Mouse (Mus musculus): ENCODE results near the gene Ppp1cc.
A peak's percentile ranks its signal among the peaks of the same experiment; 100 is the strongest.

Gene Ppp1cc

DNA sequence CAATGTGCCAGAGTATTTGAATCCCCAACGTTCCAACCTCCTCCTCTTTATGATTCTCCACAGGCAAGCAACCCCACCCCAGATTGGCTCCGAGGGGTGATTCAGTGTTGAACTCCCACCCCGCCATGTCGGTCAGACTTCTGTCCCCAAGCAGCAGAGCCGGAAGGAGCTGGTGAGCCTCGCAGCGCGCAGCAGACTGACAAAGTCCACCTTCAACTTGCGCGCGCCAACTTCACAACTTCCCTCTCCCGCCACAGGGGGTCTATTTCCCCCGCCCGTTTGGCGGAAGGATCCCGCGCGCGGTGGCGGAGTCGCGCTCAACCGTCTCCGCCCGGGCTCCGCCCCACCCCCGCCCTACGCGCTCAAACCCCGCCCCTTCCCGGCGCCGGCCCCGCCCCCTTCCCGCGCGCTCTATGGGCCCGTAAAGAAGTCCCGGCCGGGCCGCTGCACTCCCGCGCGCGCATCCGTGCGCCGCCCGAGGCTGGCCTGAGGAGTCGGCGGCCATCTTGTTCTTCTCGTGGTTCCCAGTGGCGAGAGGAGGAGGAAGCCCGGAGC is at the start of gene Ppp1cc:
TSS of gene Ppp1cc (plus strand) at position 452 of the 555 bp plus-strand sequence.
- peak; percentile 87 for DNase-seq (ENCODE audit: low read depth, low spot score)

- no peak for DNase-seq (ENCODE audit: low read depth, low spot score)
These were observed 48.6 kb upstream of the Ppp1cc start for GRCm38 (mm10) chr5:122109325-122110060.

DNA sequence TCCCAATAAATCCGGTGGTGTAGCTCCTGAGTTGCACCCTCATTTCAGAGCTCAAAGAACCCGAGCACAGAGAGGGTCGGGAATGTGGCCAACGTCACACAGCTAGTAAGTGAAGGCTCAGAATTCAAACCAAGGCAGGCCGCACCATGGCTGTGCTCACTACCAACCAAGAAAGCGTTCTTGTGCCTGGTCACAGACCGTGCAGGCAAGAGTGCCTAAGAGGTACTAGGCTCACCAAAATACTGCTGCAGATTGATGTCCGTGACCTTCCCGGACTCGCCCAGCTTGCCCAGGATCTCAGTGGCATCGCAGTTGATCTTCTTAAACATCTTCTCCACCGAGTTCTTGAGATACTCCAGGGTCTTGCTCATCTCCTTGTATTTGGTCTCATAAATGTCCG is 47.5 kb upstream of the Ppp1cc start:
- DNase-seq (ENCODE audit: low read depth, low spot score) = no peak

DNA sequence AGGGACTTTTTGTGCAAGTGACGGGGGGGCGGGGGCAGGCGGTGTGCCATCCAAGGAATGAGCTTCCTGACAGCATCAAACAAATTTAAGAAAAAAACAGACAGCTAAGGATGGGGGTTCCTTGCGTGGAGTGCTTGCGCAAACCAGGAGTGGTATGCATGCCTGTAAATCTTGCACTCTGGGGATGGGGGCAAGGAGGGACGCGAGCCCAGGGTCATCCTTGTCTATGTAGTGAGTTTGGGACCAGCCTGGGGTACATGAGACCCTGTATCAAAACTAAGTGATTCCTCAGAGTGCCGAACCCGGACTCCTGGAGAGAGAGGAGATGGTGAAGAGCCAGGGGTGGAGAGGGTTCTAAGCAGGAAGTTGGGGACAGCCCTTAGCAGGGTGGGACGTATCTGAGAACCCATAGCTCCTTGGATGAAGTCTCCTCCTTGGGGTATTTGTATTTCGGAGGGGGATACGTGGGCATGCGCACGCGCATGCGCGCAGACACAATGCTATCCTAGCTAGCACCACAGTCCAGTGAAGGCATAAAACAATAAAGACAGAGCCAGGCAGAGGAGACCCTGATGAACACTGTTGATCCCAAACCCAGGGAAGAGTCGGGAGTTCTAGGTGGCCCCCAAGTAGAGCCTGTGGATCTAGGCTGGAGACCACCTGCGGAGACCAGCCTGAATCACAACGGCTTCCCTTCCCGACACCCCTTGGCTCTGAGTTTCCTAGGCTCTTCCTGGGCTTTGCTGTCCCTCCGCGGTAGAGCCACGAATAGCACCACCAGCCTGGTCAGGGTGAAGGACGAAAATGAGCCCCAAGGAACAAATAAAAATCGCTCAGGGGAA is 46.8 kb upstream of the Ppp1cc start:
- no peak for DNase-seq (ENCODE audit: low read depth, low spot score)

- no peak for DNase-seq (ENCODE audit: low read depth, low spot score)
These were observed 46.2 kb upstream of the Ppp1cc start for GRCm38 (mm10) chr5:122111933-122112248.

DNA sequence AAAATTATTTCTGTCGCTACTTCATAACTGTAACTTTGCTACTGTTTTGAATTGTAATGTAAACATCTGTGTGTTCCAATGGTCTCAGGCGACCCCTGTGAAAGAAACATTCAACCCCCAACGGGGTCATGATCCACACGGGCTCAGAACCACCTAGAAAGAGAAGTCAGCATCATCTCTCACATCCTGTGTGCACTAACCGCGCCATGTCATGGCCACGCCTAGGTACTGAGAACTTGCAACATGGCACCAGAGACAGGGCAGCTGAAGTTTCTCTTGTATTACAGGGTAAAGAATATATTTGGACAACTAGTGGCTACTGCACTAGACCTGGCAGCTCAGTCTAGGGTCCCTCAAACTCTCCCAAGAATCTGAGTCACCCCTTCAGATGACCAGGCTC is 44.6 kb upstream of the Ppp1cc start:
- no peak for DNase-seq (ENCODE audit: low read depth, low spot score)

DNA sequence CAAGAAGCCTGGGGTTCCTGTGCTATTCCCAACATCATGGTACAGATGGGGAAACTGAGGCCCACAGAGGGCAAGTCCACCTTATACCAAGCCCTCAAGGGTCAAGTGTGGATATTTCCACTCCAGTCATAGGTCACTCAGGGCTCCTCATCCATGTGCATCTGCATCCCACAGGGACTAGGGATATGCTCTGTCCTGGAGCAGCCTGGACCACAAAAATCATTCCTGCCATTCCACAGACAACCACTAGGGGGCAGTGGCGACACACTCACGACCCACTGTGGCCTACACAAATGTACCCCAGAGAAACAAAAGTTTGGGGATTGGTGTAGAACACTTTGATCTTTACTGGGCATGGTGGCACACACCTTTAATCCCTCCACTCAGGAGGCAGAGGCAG is 43.9 kb upstream of the Ppp1cc start:
- no peak for DNase-seq (ENCODE audit: low read depth, low spot score)

- DNase-seq (ENCODE audit: low read depth, low spot score) = no peak
These were observed 42.8 kb upstream of the Ppp1cc start for GRCm38 (mm10) chr5:122115266-122115763.

- no peak for DNase-seq (ENCODE audit: low read depth, low spot score)
These were observed 41.8 kb upstream of the Ppp1cc start for GRCm38 (mm10) chr5:122116243-122116642.

DNA sequence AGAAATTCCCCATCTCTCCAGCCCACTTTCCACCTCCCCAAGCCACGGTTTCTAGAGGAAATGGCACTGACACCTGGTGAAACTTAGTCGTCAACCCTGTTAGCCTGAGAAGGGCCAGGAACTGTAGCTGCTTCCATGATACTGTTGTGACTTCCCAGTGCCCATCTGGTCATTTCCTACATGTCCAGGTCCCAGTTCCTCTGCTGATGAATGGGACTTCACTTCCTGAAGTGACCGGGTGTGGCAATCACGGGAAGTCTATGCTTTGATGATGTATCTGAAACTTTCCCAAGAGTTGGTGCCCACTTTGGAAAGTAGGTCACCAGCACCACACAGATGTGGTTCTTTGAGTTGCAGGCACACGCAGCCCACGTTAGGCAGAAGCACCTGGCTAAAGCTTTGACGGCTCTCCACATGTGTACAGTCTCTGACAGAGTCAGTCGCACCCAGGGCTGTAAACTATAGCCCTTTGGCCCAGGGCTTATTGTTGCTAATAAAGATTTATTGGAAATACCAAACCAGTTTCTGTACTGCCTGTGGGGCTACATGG is 32.8 kb upstream of the Ppp1cc start:
- DNase-seq (ENCODE audit: low read depth, low spot score) = no peak

- peak; percentile 69 for DNase-seq (ENCODE audit: low read depth, low spot score)
These were observed 28.9 kb upstream of the Ppp1cc start for GRCm38 (mm10) chr5:122129068-122129655.

DNA sequence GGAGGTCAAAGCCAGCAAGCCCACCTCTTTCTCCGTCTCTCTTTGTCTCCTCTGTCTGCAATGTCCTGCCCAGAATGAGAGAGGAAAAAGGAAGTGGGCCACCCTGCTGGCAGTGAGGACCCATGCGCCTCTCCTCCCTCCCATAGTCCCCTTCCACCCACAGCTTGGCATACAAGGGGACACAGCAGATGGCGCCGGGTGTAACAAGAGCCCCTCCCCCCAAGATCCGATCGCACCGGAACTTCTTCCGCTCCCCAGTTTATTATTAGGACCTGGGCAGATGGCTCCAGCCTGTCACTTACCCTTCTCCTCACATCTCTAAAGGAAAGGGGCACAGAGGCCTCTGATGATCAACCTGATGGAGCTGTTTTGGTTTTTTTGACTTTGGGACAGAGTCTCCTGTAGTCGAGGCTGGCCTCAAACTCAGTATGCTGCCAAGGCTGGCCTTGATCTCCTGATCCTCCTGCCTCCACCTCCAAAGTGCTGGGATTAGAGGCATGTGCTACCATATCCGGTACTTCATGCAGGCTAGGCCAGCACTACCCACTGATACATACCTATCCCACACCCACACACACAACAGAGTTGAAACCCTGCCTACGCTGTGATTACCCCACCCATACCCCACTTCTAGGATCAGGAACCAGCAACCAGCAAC is 27.6 kb upstream of the Ppp1cc start:
- no peak for DNase-seq (ENCODE audit: low read depth, low spot score)

- no peak for DNase-seq (ENCODE audit: low read depth, low spot score)
These were observed 26.7 kb upstream of the Ppp1cc start for GRCm38 (mm10) chr5:122131076-122132051.

- no peak for DNase-seq (ENCODE audit: low read depth, low spot score)
These were observed 25.7 kb upstream of the Ppp1cc start for GRCm38 (mm10) chr5:122132167-122133049.

- no peak for DNase-seq (ENCODE audit: low read depth, low spot score)
These were observed 25.1 kb upstream of the Ppp1cc start for GRCm38 (mm10) chr5:122133050-122133389.

DNA sequence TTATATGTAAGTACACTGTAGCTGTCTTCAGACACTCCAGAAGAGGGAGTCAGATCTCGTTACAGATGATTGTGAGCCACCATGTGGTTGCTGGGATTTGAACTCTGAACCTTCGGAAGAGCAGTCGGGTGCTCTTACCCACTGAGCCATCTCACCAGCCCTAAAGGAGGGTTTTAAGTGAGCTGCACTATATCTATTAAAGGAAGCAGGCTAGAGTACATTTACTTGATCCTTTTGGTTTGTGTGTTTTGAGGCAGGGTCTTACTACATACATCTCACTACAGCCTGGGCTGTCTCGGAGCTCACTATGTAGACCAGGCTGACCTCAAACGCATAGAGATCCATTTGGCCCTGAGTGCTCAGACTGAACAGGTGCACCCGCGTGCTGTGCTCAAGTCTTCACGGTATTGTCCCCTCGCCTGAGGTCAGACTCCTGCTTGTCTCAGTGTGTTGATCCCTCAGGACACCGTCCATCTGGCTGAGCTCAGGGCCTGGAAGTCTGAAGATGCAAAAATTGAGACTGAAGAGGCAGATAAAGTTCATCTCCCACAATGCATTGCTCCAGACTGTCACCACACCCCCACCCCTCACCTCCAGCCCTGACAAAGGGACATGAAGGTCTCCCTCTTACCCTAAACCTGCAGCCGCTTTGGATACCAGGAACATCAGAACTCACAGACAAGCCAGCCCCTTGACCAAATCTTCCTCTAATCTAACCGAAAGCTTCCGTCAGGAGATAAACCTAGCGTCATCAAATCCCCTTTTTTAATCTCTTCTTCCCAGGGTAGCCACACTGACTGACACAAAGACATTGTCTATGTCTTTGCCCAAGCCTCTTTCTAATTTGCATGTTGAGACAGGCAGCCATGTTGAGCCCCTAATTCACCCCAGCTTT is 23.4 kb upstream of the Ppp1cc start:
- DNase-seq (ENCODE audit: low read depth, low spot score) = no peak

DNA sequence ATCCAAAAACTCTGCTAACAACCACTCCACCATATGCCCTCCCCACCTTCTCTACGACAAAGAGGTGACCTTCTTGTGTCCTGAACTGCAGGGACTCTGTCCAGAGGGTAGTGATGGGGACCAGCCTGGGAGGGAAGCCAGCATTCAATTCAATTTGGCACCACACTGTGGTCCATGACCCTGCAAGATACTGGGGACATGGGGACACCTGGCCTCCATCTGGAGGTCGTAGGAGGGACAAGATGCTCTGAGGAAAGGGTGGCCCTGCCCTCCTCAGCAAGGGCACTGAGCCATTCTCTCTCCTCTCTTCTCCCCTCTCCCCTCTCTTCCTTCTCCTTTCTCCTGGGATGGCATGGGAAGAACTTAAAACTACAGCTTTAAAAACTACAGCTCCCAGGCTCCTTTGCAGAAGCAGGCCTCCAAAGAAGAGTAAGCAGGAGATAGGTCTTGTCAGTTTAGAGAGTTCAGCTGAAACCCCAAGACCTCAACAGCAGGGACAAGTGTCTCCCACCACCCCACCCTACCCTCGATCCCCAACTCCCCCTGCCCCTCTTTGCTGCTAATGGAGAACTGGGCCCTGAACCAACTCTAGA is 22.7 kb upstream of the Ppp1cc start:
- DNase-seq (ENCODE audit: low read depth, low spot score) = no peak
